ENCODE assay signal across 8 mouse cellular contexts in the genomic region with DNA sequence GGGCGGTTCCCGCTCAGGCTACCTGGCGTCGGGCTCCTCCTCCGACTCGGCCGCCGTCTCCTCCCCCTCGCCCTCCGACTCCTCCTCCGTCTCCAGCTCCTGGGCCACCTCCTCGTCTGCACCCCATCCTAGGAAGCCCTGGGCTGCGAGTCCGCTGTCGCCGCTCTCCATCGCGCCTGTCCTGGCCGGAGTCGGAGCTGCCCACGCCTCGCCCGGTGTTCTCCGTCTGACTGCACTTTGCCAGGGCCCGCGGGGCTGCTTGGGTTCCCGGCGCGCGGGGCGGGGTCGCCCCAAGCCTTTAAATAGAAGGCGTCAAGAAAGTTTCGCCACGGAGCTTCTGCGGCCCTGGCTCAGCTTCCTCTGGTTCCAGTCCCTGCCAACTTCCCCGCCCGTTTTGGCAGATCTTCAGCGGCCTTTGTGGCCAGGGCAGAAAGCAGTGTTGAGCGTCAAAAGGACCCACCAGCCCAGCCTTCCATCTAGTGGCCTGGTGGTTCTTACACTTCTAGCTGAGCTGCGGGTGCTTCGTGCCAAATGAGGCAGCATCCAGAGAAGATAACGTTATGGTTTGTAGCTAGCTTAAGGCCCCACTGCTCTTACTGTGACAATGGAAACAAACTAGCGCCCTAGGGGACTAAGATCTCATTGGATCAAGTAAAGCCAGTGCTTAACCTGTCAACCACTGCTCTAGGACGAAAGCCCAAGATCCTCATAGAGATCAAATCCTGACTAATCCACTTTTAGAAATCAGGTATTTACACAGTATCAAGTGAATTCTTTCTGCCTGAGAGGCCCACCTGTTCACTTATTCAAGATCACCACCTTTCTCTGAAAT. TPM values are rescaled to one million over a fixed set of nuclear protein-coding genes. Genes with fewer than 3 reads are reported as not detected.
DNase-seq lines count a peak whose midpoint lies in the region; ATAC-seq and TF ChIP-seq lines count a peak whose summit lies in the region.

Cmya5 (minus strand) TSS at position 389 of the 832 bp plus-strand sequence.

- 1% methylated on average over 45 of the region's 45 CpGs for WGBS in forebrain, embryonic 10.5 days
- 2% methylated on average over 45 of the region's 45 CpGs for WGBS in heart, embryonic 13.5 days
- WGBS in kidney, postnatal 0 days = 2% methylated on average over 43 of the region's 45 CpGs

- peak within 1 kb of the TSS; percentile 61 for H3K4me3 ChIP-seq in forebrain, embryonic 10.5 days
- peak within 1 kb of the TSS; percentile 68 for H3K4me3 ChIP-seq in heart, embryonic 13.5 days
- peak within 1 kb of the TSS; percentile 50 for H3K4me3 ChIP-seq in kidney, postnatal 0 days (replicated peaks; ENCODE audit: low read depth, low read length)

- TF ChIP-seq CTCF in kidney, postnatal 0 days (IDR thresholded peaks at IDR 0.05; ENCODE audit: low read depth) = peak; percentile 56

- DNase-seq in 3T3-L1 (ENCODE audit: low read depth, low spot score) = peak; percentile 6
- peak; percentile 25 for DNase-seq in c-Kit-positive CD71-negative TER-119-negative erythroid progenitor cells, embryonic 14.5 days (ENCODE audit: low read depth)
- peak; percentile 62 for DNase-seq in forebrain, embryonic 10.5 days (ENCODE audit: extremely low spot score, low spot score)
- DNase-seq in kidney, postnatal 0 days (ENCODE audit: low spot score) = peak; percentile 83
- DNase-seq in liver = peak; percentile 51
- DNase-seq in monocyte, adult 2 months (ENCODE audit: low read depth in 1 of 2, low spot score in 2 of 2) = peak; percentile 8 to 30
- DNase-seq in spleen, postnatal 4 days (ENCODE audit: low spot score in 2 of 2) = peak; percentile 51 to 74

- peaks cover 20% of the 10 kb centered on the region for H3K36me3 ChIP-seq in forebrain, embryonic 10.5 days (replicated peaks)
- H3K36me3 ChIP-seq in heart, embryonic 13.5 days = peaks cover 25% of the 10 kb centered on the region
- no peaks in the 10 kb centered on the region for H3K36me3 ChIP-seq in kidney, postnatal 0 days (ENCODE audit: insufficient read depth, low read length)

- ATAC-seq in heart, embryonic 13.5 days (ENCODE audit: extremely low read depth, insufficient number of reproducible peaks, low FRiP score, low TSS enrichment) = peak; percentile 78; the same call in 1 of the 2 replicates
- ATAC-seq in kidney, postnatal 0 days (replicated peaks; ENCODE audit: low FRiP score, low read depth) = peak; percentile 94

- H3K4me1 ChIP-seq in forebrain, embryonic 10.5 days = peaks cover 21% of the 10 kb centered on the region
- H3K4me1 ChIP-seq in heart, embryonic 13.5 days = peaks cover 35% of the 10 kb centered on the region
- H3K4me1 ChIP-seq in kidney, postnatal 0 days (replicated peaks; ENCODE audit: insufficient read depth, low read length) = 0 out of 2 replicates have a peak, but pooled peaks cover 4% of the 10 kb centered on the region

- H3K27me3 ChIP-seq in forebrain, embryonic 10.5 days (ENCODE audit: poor library complexity, severe bottlenecking) = no peaks in the 10 kb centered on the region
- H3K27me3 ChIP-seq in heart, embryonic 13.5 days (replicated peaks) = no peaks in the 10 kb centered on the region
- no peaks in the 10 kb centered on the region for H3K27me3 ChIP-seq in kidney, postnatal 0 days (ENCODE audit: insufficient read depth, low read length)

- H3K9me3 ChIP-seq in forebrain, embryonic 10.5 days = no peaks in the 10 kb centered on the region
- no peaks in the 10 kb centered on the region for H3K9me3 ChIP-seq in heart, embryonic 13.5 days
- H3K9me3 ChIP-seq in kidney, postnatal 0 days (replicated peaks; ENCODE audit: low read length) = no peaks in the 10 kb centered on the region

- H3K4me2 ChIP-seq in heart, embryonic 13.5 days = peak within 1 kb of the TSS; percentile 85
- H3K4me2 ChIP-seq in kidney, postnatal 0 days (ENCODE audit: low read length) = peak within 1 kb of the TSS; percentile 97

- peak within 1 kb of the TSS; percentile 79 for H3K27ac ChIP-seq in forebrain, embryonic 10.5 days
- peak within 1 kb of the TSS; percentile 93 for H3K27ac ChIP-seq in heart, embryonic 13.5 days (replicated peaks)
- peak within 1 kb of the TSS; percentile 66 for H3K27ac ChIP-seq in kidney, postnatal 0 days

- peak within 1 kb of the TSS; percentile 85 for H3K9ac ChIP-seq in heart, embryonic 13.5 days
- H3K9ac ChIP-seq in kidney, postnatal 0 days (ENCODE audit: low read depth, low read length) = peak within 1 kb of the TSS; percentile 52

RNA-seq across cellular contexts. Expression of gene Cmya5, which starts in this region (rescaled TPM):
- polyA plus RNA-seq in forebrain, embryonic 10.5 days (2016; fragmentation: Nextera tagmentation; extraction: Ambion mirVana) = 0.01 and 0.02 TPM in 2 replicates
- 3.1 and 3.2 TPM in 2 replicates for polyA plus RNA-seq in heart, embryonic 13.5 days (2015; fragmentation: Nextera tagmentation; extraction: Ambion mirVana)
- 0.03 and 0.07 TPM in 2 replicates for polyA plus RNA-seq in kidney, postnatal 0 days (2015; fragmentation: Nextera tagmentation; extraction: Ambion mirVana)

Comparison
In these comparisons a context has a peak if more than half of its experiments do, and no peak if none do; other contexts are left out.
1. Peak in every context shown above with its lines: DNase-seq, ATAC-seq, H3K4me3 ChIP-seq and H3K27ac ChIP-seq.
2. Peak in DNase-seq, H3K4me3 ChIP-seq and H3K27ac ChIP-seq in forebrain, embryonic 10.5 days; RNA of the gene not detected or under 1 TPM.
3. Peak in DNase-seq, ATAC-seq, H3K4me3 ChIP-seq, H3K27ac ChIP-seq, H3K9ac ChIP-seq and H3K4me2 ChIP-seq in kidney, postnatal 0 days; RNA of the gene not detected or under 1 TPM.
4. DNase-seq: peak in every context shown above with its lines; median percentile 83 in kidney, postnatal 0 days; 62 in spleen, postnatal 4 days; 62 in forebrain, embryonic 10.5 days; 51 in liver; 25 in c-Kit-positive CD71-negative TER-119-negative erythroid progenitor cells, embryonic 14.5 days; 19 in monocyte, adult 2 months; 6 in 3T3-L1.